Mouse (Mus musculus) stomach, postnatal 0 days (tissue): ENCODE data around the gene Aldh18a1. TPM values are rescaled to one million over a fixed set of nuclear protein-coding genes. Genes with fewer than 3 reads are reported as not detected.
A peak's percentile ranks its signal among the peaks of the same experiment; 100 is the strongest.
"Not testable (repeated sequence)": the region's sequence is repeated elsewhere in the genome, so short reads cannot be mapped to it uniquely, and the experiment has no call there.

Experiments
- ATAC-seq: fragments of 200-750 bp; cut with Nextera tagmentation; 2 replicates; pipeline ENCODE4 v1.8.0; 2017; ENCODE audit not compliant: low FRiP score, low TSS enrichment
- DNase-seq: peaks from one replicate; pipeline ENCODE4 v3.0.0-alpha.2; 2016; ENCODE audit warnings: low spot score
- H3K27ac ChIP-seq: fragments of 300-500 bp; sonication (generic); replicated peaks from 2 replicates; pipeline ENCODE4 v1.5.1; 2014; ENCODE audit warnings: mild to moderate bottlenecking, control low read depth
- H3K27me3 ChIP-seq: fragments of 300-500 bp; sonication (generic); 2 replicates; pipeline ENCODE4 v1.6.1; 2014; ENCODE audit warnings: low read length; ENCODE audit not compliant: control insufficient read depth, insufficient read depth
- H3K36me3 ChIP-seq: fragments of 300-500 bp; sonication (generic); 2 replicates; pipeline ENCODE4 v1.6.1; 2014; ENCODE audit warnings: low read length, mixed read lengths; ENCODE audit not compliant: control insufficient read depth, insufficient read depth
- H3K4me1 ChIP-seq: fragments of 300-500 bp; sonication (generic); replicated peaks from 2 replicates; pipeline ENCODE4 v1.6.1; 2014; ENCODE audit warnings: antibody characterized with exemption; ENCODE audit not compliant: control insufficient read depth, insufficient read depth
- H3K4me2 ChIP-seq: fragments of 300-500 bp; sonication (generic); replicated peaks from 2 replicates; pipeline ENCODE4 v1.6.1; 2014; ENCODE audit warnings: low read depth, mild to moderate bottlenecking, control low read depth, moderate library complexity
- H3K4me3 ChIP-seq: fragments of 300-500 bp; sonication (generic); 2 replicates; pipeline ENCODE4 v1.5.1; 2014; ENCODE audit warnings: low read depth, low read length, control low read depth
- H3K9ac ChIP-seq: fragments of 300-500 bp; sonication (generic); 2 replicates; pipeline ENCODE4 v1.6.1; 2014; ENCODE audit warnings: mild to moderate bottlenecking, low read length, control low read depth, mixed read lengths
- H3K9me3 ChIP-seq: fragments of 300-500 bp; sonication (generic); 2 replicates; pipeline ENCODE4 v1.6.1; 2016; ENCODE audit warnings: low read length; ENCODE audit not compliant: control insufficient read depth
- CTCF ChIP-seq: IDR thresholded peaks from 2 replicates; pipeline ENCODE4 v1.5.1; 2016; ENCODE audit warnings: antibody characterized with exemption, low read depth, mild to moderate bottlenecking, moderate library complexity
- EP300 ChIP-seq: optimal IDR thresholded peaks from 2 replicates; pipeline ENCODE3; 2016; ENCODE audit warnings: antibody characterized with exemption
- WGBS: fragments of 180-500 bp; shearing (Covaris S2); extraction: QIAGEN DNeasy Blood & Tissue Kit; methylation state at CpG from one replicate; pipeline ENCODE4 v1.1.7; 2014; 5-methylcytosine and 5-hydroxymethylcytosine counted together
- polyA plus RNA-seq: library from polyadenylated mRNA; unstranded; fragments of >200 nt; fragmentation: Nextera tagmentation; extraction: Ambion mirVana; gene quantifications from 2 replicates; pipeline ENCODE4 v1.2.1, GENCODE M21; 2015

Aldh18a1 gene
- polyA plus RNA-seq, 1 experiment from 2014 or later = 43.0 TPM

DNA sequence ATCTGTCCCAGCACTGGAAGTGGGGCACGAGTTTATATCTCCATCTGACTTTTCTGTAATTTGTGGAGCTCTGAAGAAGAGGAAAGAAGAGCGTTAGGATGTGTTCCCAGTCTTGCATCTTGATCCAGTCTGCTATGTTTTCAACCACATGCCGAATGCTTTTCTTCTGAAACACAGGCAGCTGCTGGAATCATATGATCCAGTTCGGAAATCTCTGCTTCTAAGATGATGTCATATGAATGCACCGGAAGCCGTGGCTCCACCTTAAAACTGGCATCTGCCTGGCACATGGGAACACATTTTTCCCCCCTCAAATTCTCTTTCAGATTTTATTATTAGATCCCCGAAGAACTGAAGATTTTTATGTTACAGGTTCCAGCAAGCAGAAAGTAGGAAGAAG, 26.5 kb upstream of the Aldh18a1 start:
- Histone ChIP-seq H3K4me2 (no peak overlapping the region), H3K27me3 (no peaks in the 10 kb centered on the region), H3K4me1 (no peaks in the 10 kb centered on the region), H3K9me3 (no peaks in the 10 kb centered on the region), H3K4me3 (no peak overlapping the region), H3K27ac (no peak overlapping the region), H3K9ac (no peak overlapping the region), H3K36me3 (no peaks in the 10 kb centered on the region)
- 58% methylated on average over 7 of the region's 7 CpGs for WGBS
- ATAC-seq (no peak), DNase-seq (no peak)
- TF ChIP-seq CTCF (no peak), EP300 (no peak)

DNA sequence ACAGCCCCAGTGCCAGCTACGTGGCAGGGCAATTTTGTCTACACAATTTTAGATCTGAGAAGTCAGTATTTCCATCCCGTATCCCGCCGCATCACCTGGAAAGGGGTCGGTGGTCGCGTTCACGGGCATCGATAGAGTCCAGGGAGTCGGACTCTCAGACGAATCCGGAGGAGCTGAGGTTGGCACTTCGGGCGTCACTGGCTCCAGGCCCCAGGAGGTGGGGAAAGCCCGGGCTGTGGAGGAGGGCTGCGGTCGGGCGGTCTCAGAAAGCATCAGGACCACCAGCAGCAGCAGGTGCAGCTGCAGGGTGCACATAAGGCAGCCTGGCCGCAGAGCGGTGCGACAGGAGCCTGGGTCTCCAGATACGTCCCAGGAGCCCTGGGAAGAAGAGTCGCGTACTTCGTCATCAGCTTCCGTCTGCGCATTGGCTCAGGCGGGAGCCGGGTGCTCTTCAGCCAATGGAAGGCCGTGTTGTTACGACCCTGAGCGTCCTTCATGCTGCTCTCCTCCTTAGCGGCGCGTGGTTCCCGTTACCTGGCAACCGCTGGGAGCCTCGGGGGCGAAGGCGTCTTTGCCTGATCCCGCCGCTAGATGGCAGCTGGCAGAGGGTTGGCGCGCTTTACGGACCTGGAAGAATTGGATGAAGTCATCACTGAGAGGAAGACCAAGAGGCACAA, 23.7 kb upstream of the Aldh18a1 start, which contains the start of the genes Tctn3 and Entpd1:
Tctn3 (minus strand) TSS at position 404 of the 677 bp plus-strand sequence.
Entpd1 (plus strand) TSS at position 537 of the 677 bp plus-strand sequence.
- peak within 1 kb of the TSS; percentile 65 for H3K4me3 ChIP-seq
- TF ChIP-seq EP300 = no peak
- peak; percentile 99 for TF ChIP-seq CTCF
- peak within 1 kb of the TSS; percentile 74 for H3K4me2 ChIP-seq
- no peaks in the 10 kb centered on the region for H3K9me3 ChIP-seq
- no peaks in the 10 kb centered on the region for H3K4me1 ChIP-seq
- 0% methylated on average over 45 of the region's 45 CpGs for WGBS
- H3K36me3 ChIP-seq = peaks cover 4% of the 10 kb centered on the region; the same call in 1 of the 2 replicates
- H3K27me3 ChIP-seq = no peaks in the 10 kb centered on the region
- ATAC-seq (peak; percentile 100), DNase-seq (peak; percentile 96)
- H3K9ac ChIP-seq = peak within 1 kb of the TSS; percentile 65
- H3K27ac ChIP-seq = no peak within 1 kb of the TSS

DNA sequence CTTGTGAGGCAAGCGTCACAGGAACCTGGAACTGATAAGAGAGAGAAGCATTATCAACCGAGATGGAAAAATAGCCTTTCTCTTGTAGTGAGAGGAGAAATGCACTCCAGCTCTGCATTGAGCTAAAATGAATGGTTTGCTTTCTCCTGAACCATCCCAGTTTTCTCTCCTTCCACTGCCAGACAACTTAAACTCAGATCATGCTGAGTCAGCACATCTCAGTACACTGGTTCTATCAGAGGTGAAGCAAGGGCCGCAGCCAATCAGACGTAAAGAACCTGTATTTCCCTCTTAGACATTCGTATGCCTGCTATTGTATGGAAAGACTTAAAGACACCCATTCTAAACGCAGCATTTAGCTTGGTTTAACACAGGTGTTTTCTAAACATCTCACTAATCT, 19.4 kb upstream of the Aldh18a1 start:
- H3K4me3 ChIP-seq = no peak overlapping the region
- DNase-seq = no peak
- no peak overlapping the region for H3K4me2 ChIP-seq
- ATAC-seq = no peak
- no peak overlapping the region for H3K27ac ChIP-seq
- no peaks in the 10 kb centered on the region for H3K27me3 ChIP-seq
- WGBS = 84% methylated on average over 6 of the region's 6 CpGs
- H3K9me3 ChIP-seq = no peaks in the 10 kb centered on the region
- H3K36me3 ChIP-seq = peaks cover 5% of the 10 kb centered on the region; the same call in 1 of the 2 replicates
- H3K4me1 ChIP-seq = no peaks in the 10 kb centered on the region
- TF ChIP-seq EP300 (no peak), CTCF (no peak)
- H3K9ac ChIP-seq = no peak overlapping the region

DNA sequence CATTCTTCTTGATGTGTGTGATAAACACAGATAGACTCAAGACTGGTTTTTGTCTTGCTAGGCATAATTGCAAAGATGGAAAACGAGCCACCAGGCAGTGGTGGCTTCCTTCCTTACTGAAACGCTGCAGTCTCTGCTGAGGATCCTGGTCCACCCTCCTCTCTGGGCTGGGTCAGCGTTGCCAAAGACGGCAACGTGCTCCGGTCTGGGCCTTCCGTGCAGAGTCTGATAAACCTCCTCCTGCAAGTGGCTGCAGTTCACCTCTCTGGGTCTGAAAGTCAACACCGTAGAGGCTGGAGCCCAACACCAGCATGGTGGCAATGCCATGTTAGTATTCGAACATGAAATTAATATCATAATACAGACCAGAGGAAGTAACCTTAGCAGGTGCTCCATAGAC, 16.9 kb upstream of the Aldh18a1 start:
- H3K4me2 ChIP-seq = no peak overlapping the region
- no peak overlapping the region for H3K9ac ChIP-seq
- DNase-seq = no peak
- no peak for ATAC-seq
- TF ChIP-seq CTCF (no peak), EP300 (no peak)
- no peak overlapping the region for H3K27ac ChIP-seq
- peaks cover 5% of the 10 kb centered on the region; the same call in 1 of the 2 replicates for H3K36me3 ChIP-seq
- H3K4me1 ChIP-seq = no peaks in the 10 kb centered on the region
- H3K9me3 ChIP-seq = no peaks in the 10 kb centered on the region
- H3K27me3 ChIP-seq = no peaks in the 10 kb centered on the region
- 90% methylated on average over 9 of the region's 9 CpGs for WGBS
- no peak overlapping the region for H3K4me3 ChIP-seq

DNA sequence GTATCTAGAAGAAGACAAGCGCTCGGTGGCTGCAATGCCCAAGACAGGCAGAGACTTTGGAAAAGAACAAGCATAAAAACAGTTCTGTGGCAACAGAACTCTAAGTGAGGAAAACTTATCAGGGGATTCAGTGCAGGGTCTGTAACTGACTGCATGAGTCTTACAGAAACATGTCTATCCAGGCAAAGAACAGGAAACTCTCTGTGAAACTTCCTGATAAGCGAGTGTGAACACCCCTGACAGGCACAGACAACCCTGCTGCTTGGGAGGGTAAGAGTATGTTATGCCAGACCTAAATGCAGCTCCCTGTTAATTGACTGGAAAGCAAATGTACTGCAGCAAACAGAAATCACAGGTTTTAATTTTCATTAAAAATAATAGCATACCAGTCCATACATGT, 13.6 kb upstream of the Aldh18a1 start:
- ATAC-seq = no peak
- Histone ChIP-seq H3K27me3 (no peaks in the 10 kb centered on the region), H3K27ac (no peak overlapping the region), H3K9me3 (no peaks in the 10 kb centered on the region), H3K4me3 (no peak overlapping the region), H3K4me2 (no peak overlapping the region), H3K36me3 (peaks cover under 1% of the 10 kb centered on the region; the same call in 1 of the 2 replicates), H3K9ac (no peak overlapping the region), H3K4me1 (no peaks in the 10 kb centered on the region)
- DNase-seq = no peak
- 94% methylated on average over 3 of the region's 3 CpGs for WGBS
- no peak for TF ChIP-seq CTCF
- TF ChIP-seq EP300 = no peak

DNA sequence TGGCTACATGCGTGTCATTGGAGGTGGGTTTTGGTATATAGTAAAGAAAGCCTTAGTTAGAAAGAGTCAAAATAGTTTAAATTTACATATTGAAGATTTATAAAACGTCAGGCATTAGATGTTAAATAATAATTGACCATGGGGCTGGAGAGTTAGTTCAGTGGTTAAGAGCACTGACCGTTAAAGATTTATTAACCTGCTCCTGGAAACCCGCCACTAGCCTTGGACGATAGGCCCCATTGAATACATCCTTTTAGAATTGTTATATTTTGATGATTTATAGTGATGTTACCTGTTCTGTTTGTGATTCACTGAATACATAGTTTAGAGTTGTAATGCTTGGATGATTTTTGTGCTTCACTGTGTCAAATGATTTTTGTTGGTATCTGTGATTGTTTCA, 12.6 kb upstream of the Aldh18a1 start:
- not testable (repeated sequence) for H3K9me3 ChIP-seq, H3K4me3 ChIP-seq, H3K27ac ChIP-seq, ATAC-seq, H3K9ac ChIP-seq, DNase-seq, H3K4me2 ChIP-seq, H3K4me1 ChIP-seq, H3K27me3 ChIP-seq, H3K36me3 ChIP-seq
- 88% methylated on average over 5 of the region's 5 CpGs for WGBS
